Mouse (Mus musculus) cerebellum, adult 9-10 months (tissue): ENCODE data around the gene Dgkq.

Experiments used
- DNase-seq: peaks from one replicate; pipeline ENCODE4 v3.0.0; 2022

Dgkq gene

GRCm38 (mm10) chr5:108680871-108681270 lies 11.4 kb upstream of the Dgkq start:
- DNase-seq = no peak

GRCm38 (mm10) chr5:108679909-108680308 lies 10.4 kb upstream of the Dgkq start:
- DNase-seq = no peak

GRCm38 (mm10) chr5:108678296-108678854 lies 8.9 kb upstream of the Dgkq start:
- DNase-seq = no peak

GRCm38 (mm10) chr5:108677605-108678295 lies 8.3 kb upstream of the Dgkq start:
- DNase-seq = peak; percentile 69

- no peak for DNase-seq
Measured at GRCm38 (mm10) chr5:108676772-108677498, 7.5 kb upstream of the Dgkq start.

GRCm38 (mm10) chr5:108675251-108675816 lies 5.9 kb upstream of the Dgkq start, which contains the start of gene Slc26a1:
Gene Slc26a1 (minus strand): TSS chr5:108675569.
- DNase-seq = no peak

GRCm38 (mm10) chr5:108674624-108675023 lies 5.2 kb upstream of the Dgkq start:
- no peak for DNase-seq

- DNase-seq = no peak
Measured at GRCm38 (mm10) chr5:108671757-108672156, 2.3 kb upstream of the Dgkq start.

GRCm38 (mm10) chr5:108670785-108671184 lies 1.3 kb upstream of the Dgkq start:
- no peak for DNase-seq

GRCm38 (mm10) chr5:108669986-108670385 lies 514 bp upstream of the Dgkq start:
- DNase-seq = no peak

GRCm38 (mm10) chr5:108668387-108668932 lies 1.0 kb downstream of the Dgkq start:
- DNase-seq = no peak

GRCm38 (mm10) chr5:108667370-108667769 lies 2.1 kb downstream of the Dgkq start:
- no peak for DNase-seq

- DNase-seq = no peak
Measured at GRCm38 (mm10) chr5:108665066-108665465, 4.4 kb downstream of the Dgkq start.

- DNase-seq = no peak
Measured at GRCm38 (mm10) chr5:108662772-108663171, 6.7 kb downstream of the Dgkq start.

- peak; percentile 92 for DNase-seq
Measured at GRCm38 (mm10) chr5:108660632-108661268, 8.7 kb downstream of the Dgkq start.

GRCm38 (mm10) chr5:108659698-108660631 lies 9.5 kb downstream of the Dgkq start, which contains the start of gene Idua:
Gene Idua (plus strand): TSS chr5:108660331.
- DNase-seq = no peak

- no peak for DNase-seq
Measured at GRCm38 (mm10) chr5:108658611-108659010, 10.9 kb downstream of the Dgkq start.

GRCm38 (mm10) chr5:108657406-108657805 lies 12.1 kb downstream of the Dgkq start:
- DNase-seq = no peak

- DNase-seq = no peak
Measured at GRCm38 (mm10) chr5:108655891-108656650, 13.4 kb downstream of the Dgkq start.

- no peak for DNase-seq
Measured at GRCm38 (mm10) chr5:108655381-108655780, 14.1 kb downstream of the Dgkq start.
